Mouse (Mus musculus): ENCODE measurements around the gene Olfr1418.

The Olfr1418 gene

DNA sequence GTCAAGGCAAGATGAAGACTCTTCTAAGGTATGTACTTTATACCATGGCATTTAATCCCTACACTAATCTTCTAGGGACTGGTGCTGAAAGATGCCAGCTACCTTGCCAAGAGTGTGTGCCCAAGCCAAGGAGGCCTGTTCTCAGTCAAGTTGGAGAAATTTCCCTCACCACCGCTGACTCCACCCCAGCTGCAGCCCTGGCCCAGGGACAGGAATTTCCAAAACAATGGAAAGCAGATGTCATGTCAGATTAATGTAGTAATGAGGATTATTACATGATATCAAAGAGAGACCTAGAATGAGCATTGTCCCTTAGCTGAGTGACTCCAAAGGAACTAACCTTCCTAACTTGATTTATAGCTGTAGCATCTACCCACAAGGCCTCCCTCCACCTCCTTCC is 50.0 kb downstream of the Olfr1418 start:
- DNase-seq (ENCODE audit: low read depth, low spot score), result no peak

DNA sequence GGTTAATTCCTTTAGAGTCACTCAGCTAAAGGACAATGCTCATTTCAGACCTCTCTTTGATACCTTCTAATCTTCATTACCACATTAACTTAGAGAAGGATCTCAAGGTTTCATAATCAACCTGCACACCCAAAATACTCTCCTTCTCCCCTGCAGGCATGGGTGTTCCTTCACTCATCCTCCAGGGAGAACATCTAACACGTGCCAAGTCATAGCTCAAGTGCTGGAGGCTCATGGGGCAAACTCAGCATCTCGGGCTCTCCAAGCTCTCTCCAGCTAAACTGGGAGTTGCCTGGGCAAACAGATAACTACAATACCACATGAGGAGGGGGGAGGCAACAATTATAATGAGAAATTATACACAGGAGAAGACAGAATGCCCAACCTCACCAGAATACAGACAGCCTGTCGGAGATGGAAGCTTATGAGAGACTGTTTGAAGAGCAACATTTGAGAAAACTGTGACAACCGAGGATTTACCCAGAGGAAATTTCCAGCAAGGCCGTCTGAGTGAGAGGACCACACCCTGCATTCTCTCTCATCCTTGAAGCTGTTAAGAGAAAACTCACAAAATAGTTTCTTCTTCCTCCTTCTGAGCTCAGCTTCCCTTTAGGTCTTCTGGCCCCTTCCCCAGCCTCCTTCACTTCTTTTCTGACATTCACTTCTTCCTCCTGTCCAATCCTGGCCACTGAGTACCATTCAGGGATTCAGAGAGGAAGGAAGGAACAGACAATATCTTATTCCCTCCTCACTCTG is 50.7 kb downstream of the Olfr1418 start:
- DNase-seq (ENCODE audit: low read depth, low spot score), result no peak

DNA sequence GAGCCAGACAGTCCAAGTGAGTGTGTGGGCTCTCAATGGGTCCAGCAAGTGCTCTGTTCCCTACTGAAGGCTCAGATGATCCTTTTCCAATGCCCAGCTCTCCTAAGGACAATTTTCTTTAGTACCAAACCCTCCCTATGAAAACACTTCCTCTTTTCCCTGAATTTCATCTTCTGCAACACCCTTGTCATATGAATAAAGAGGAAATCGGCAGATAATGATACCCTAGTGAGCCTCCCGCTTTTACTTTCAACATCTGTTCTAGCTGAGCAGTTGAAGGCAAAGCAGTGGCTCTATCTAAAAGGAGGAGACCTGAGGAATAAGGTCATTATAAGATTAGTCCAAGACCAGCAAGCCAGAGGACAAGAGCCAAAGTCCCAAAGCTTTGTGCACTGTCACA is 52.4 kb downstream of the Olfr1418 start:
- DNase-seq (ENCODE audit: low read depth, low spot score), result no peak

DNA sequence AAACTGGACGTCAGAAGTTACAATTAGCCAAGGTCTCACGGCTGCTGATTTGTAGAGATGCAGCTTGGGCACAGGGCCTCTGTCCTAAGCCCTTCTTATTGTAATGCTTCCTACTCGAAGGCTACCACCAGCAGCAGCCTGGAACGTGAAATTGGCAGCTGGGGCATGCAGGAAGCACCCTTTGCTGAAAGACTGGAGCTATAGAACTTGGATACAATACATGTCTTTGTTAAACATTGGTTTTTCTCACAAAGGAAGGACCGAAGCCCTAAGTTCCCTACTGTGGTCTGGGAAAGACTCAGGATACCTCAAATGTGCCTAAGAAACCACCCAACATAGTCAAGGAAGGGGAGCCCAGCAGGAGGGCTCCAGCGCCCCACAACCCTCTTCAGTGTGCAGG is 53.0 kb downstream of the Olfr1418 start:
- no peak for DNase-seq (ENCODE audit: low read depth, low spot score)

DNA sequence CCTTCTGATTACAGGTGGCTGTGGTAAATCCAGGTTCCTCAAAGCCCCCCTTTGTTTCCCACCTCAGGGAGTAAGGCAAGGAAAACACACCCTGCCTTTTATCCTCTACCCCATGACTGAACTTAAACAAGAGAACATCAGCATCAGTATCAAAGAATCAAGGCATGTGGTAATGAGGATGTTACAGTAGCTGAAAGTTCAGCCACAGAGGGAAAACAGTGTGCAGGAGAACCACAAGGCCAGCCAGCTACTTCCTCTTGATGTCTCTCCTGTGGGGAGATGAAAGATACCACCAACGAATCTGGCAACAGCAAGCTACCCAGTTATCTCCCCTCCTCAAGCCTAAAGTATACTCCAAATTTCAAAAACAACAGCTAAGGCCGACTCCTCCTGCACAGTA is 53.6 kb downstream of the Olfr1418 start:
- no peak for DNase-seq (ENCODE audit: low read depth, low spot score)

DNA sequence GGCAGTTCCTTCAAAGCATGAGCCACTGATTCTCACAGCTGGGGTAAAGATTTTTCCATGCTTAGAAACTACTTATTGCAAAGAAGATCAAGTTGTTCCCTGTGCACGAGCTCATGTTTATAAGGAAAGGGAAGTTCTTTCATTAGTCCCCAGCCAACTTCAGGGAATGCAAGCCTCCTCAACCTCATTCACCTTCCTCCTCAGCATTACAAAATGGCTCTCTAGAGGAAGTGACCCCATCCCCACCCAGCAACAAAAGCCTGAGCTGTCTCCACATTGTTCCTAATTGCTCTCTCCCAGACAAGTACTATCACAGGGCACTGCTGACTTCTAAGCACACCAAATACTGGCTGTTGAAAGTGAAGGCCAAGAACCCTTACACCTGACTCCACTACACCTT is 56.4 kb downstream of the Olfr1418 start:
- DNase-seq (ENCODE audit: low read depth, low spot score), result no peak
